Mouse (Mus musculus): ENCODE measurements around the gene Mfsd10. TPM values are rescaled to one million over a fixed set of nuclear protein-coding genes. Genes with fewer than 3 reads are reported as not detected.

The Mfsd10 gene
- 10 to 100 TPM; 49.8 to 63.6 (median 54.7) TPM for polyA plus RNA-seq (2017; shearing (Covaris generic))

DNA sequence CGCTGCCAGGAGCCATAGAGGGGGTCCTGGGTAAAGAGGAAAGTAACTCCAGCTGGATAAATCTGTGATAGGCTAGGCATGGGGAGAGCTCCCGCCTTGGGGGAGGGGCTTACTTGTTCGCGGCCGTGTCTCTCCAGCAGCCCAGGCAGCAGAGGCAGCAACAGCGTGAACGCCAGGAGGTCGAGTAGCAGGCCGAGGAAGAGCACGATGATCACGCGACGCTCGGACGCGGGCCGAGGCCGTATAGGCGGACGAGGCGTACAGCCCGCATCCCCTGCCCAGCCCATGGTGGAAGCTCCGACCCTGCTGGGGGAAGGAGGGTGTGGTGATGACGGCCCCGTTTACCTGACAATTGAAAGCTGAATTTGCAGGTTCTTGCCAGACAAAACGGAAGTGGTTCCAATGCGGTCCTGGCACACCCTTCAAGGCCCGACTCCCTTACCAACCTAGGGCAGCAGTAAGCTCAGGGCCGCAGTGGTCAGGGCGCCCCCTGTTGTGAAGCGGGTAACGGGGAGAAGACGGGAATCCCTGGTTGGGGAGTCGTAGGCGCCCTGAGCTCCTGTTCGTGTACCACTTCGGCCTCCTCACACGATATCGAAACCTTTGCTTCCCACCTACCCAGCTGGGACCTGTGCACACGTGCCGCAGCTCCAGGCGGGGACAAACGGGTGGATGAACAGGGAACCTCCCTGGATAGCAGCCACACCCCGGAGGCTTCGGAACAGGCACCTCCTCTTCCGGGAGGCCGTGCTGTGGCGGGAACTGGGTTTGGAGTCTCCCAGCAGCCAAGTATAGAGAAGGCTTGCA, at the start of gene Mfsd10:
Gene Mfsd10 (minus strand): TSS at position 732 of the 807 bp plus-strand sequence.
- ATAC-seq, result peak; percentile 76

DNA sequence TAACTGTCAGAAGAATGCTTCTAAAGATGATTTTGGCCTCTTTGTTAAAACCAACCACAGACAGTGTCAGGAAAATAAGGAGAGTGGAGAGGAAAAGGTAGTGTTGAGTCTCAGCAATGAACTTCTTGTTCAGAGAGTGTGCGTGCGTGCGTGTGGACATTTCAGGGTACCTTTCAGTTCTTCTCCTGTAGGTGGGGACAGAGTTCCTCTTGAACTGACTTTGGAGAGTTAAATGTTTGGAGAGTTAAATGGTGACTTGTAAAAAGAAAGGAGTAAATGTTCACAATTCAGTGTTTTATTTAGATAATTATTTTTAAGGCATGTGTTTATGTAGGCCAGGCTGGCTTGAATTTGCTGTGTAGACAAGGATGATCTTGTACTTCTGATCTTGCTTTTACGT, 33.3 kb upstream of the Mfsd10 start:
- no peak for ATAC-seq

DNA sequence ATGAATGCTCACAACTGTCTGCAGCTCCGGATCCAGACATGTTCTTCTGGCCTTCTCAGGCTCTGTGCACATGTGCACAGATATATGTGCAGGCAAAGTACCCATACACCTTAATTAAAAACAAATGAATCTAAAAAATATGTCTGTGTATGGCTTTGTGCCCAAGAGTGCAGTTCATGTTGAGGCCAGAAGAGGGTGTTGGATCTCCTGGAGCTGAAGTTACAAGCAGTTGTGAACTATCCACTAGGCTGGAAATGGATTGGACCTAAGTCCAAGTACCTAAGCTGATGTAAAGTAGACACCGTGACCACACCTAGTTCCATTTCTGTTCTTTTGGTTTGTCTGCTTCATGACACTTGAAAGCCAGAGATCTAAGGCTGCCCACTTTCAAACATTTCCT, 32.5 kb upstream of the Mfsd10 start:
- no peak for ATAC-seq

DNA sequence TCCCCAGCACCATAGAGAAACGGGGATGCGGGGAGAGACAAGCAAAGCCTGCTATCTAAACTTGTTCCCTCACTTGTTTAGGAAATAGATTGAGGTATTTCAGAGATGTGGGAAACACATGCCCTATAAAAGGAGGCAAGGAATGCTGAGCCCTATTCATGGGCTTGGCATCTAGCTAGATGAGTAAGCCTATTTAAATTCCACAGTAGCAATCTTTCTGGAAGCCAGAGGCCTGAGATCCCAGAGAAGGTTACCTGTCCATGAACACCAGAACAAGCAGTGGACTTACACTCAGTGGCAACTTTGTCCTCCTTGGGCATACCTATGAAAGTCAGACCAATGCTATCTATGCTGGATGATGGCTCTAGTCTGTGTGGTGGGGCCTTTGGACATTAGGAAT, 26.2 kb upstream of the Mfsd10 start:
- ATAC-seq, result no peak

DNA sequence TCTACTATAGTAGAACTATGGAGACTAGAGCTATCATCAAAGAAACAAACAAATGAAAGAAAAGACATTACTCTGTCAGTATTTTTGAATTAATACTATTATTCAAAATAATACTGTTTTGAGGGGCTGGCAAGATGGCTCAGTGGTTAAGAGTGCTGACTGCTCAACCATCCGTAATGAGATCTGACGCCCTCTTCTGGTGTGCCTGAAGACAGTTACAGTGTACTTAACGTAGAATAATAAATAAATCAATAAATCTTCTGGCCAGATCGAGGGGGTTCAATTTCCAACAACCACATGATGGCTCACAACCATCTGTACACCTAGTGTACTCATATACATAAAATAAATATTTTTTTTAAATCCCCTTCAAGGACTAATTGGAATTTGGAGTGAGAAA, 24.9 kb upstream of the Mfsd10 start:
- ATAC-seq, result no peak

DNA sequence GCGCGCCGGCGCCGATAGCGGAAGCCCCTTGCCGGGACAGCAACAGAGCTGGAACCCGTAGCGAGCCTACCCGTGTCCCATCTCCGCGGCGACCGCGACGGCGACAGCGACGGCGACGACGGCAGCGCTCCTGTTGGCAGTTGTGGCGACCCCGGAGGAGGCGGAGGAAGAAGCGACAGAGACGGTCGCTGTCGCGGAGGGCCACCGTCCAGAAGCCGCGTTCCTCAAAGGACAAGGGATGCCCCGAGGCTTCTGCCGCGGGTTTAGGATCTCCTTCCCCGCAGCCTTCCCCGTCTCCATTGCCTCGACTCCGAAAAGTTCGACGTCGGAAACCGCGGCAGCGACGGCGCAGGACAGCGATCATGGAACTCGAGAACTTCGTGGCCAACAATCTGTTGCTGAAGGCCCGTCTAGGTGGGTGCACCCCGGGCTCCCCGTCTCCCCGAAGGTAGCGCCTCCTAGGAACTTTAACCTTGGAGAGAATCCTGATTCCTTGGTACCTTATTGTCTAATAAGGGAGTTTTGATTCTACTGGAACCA, 23.6 kb upstream of the Mfsd10 start:
- no peak for ATAC-seq

DNA sequence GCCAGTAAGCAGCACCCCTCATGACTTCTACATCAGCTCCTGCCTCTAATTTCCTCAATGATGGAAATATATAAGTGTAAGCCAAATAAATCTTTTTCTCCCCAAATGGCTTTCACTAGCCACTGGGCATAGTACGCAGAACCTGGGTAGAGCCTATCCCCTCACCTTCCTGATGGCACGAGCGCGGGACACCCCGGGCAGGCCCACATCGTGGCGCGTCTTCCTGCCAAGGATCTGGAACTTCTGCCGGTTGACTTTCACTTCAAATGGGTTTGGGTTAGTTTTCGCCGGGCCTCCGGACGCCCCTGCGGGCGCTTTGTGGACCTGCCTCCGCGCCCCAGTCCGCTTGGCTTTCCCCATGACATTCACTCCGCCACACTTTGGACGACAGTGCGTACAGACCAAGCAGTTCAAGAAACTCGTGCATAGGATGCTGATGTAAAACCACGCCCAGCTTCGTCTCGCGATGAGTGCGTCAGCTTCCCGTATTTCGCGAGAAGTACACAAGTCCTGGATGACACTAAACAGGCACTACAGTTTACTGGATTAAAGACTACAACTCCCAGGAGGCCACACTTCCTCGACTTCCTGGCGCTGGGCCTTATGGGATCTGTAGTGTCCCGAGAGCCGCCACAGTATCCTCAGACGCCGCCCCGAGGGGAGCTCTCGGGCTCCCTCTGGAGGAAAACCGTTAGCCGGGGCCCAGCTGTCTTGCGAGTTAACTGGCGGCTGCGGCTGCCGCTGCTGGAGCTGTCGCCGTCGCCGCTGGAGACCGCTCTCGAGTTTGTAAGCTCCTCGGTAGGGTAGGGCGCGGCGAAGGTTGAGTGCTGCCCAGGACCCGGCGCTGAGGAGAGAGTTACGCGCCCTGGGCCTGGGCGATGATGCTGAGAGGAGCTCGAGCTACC, 22.9 kb upstream of the Mfsd10 start, which contains the start of the genes Nop14 and Grk4:
Gene Nop14 (minus strand): TSS at position 463 of the 905 bp plus-strand sequence.
Gene Grk4 (plus strand): TSS at position 694 of the 905 bp plus-strand sequence.
- peak; percentile 93 for ATAC-seq

DNA sequence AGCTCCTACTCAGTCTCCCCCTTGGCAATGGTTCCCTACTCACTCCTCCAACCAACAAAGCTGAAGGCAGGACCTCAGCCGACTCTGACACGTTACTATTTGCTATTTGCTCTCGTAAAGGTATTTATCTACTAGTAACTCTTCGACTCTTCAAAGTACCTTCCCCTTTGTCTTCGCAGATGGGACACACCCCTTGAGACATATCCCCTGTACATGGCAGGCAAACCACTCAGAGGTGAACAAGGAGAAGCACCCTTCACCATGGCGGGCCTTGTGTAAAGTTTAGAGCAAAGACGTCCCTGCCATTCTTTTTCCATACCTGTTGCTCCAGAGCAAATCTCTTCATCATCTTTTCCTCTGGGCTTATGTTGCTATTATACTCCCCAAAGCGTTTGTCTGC, 20.5 kb upstream of the Mfsd10 start:
- no peak for ATAC-seq

DNA sequence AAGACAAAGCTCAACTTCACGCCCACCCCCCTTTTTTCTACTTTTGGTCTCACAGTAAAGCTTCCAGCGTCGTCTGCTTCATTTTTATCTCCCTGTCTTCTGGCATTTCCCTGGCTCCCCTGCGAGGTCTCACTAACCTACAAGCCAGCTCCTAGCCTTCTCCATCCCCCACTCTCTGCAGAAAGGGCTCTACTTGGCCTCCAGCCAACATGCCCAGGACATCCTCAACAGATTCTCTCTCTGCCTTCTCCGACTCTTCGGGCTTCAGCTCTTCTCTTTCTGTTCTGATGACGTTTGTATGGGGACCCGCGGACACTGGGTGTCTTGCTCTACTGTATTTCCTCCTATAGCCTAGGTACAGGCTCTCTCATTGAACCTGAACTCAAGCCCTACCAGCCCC, 17.9 kb upstream of the Mfsd10 start:
- ATAC-seq, result no peak

DNA sequence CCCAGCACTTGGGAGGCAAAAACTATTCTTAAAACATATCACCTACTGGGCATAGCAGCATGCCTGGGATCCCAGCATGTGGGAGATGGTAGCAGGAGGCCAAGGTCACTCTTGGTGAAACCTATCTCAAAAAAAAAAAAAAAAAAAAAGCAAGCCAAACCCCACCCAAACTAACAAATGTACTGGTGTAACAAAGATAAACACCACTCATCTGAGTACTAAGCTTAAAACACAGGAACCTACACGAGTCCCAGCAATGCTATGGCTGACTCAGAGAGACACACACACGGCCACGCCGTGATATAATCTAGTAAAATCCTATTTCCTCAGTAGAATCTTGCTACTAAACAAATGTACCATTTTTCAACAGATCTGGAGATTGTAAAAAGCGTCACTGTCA, 15.9 kb upstream of the Mfsd10 start:
- no peak for ATAC-seq

DNA sequence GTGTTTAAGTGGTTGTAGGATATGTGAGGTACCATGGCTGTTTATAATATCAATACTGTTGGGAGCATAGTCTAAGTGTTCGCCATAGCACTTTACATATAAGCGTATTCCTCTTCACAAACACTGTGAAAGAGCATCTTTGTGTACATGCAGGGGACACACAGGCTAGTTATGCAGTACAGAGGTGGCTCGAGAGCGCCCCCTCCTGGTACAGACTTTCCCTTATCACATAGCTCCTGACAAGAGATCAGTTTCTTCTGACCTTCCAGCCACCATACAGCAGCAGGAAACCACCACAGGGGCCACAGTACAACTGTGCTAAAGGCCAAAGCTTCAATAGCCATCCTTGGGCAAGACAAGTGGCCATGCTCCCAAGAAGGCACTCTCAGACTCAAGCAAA, 10.6 kb upstream of the Mfsd10 start:
- peak; percentile 53 for ATAC-seq

DNA sequence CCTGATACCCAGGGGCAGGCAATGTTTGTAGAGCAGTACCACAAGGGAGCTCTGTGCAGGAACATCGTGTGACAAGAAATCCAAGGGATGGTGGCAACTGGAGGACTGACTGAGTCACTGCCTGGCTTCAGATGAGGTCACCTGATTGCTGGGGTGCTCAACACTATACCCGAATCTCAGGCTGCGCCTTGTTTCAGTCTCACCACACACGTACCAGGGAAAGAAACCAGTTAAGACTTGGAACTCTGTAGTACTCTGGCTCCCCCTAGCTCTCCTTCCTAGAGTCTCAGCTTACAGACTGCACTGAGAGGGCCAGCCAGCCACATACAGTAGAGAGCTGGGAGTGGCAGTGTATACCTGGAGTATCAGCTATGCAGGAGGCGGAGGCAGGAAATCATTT, 5.9 kb upstream of the Mfsd10 start:
- ATAC-seq, result peak; percentile 79

DNA sequence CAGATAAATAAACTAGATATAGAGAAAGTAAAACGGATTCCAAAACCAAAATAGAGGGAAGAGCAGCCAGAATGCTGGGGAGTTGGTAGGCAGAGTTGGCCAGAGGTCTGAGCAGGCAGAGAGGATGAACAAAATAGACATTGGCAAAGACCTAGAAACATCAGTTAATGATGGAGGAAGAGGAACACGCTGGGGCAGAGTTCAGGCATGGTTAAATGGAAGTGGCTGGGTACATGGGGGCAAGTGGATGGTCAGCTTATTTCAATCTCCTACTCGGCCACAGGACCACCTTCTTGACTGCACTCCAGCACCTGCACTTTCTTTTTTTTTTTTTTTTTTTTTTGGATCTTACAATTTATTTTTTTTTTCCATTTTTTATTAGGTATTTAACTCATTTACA, 5.0 kb upstream of the Mfsd10 start:
- no peak for ATAC-seq

DNA sequence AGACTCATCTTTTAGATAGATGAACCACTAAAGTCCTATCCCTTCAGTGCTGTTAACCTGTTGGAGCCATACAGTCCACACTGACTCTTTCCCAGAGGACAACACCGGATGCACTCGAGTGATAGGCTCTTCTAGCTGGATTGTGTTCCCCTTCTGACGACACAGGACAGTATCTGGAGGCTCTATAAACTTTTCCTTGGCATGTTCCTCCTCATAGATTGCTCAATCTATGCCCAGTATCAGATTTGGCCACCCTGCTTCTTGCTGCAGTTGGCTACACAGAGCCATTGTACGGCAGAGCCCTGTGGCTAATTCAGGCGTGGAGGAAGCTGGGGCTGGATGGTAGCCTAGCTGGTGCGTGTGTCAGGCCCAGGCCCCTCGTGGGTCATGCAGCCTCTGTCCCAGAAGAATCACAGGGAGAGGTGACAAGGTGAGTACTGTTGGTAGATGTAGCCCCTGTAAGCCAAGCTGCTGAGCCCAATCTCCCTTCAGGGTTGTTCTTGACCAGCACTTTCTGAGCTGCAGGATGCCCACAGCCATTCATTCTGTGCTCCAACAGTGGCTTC, 662 bp upstream of the Mfsd10 start:
- ATAC-seq, result no peak

DNA sequence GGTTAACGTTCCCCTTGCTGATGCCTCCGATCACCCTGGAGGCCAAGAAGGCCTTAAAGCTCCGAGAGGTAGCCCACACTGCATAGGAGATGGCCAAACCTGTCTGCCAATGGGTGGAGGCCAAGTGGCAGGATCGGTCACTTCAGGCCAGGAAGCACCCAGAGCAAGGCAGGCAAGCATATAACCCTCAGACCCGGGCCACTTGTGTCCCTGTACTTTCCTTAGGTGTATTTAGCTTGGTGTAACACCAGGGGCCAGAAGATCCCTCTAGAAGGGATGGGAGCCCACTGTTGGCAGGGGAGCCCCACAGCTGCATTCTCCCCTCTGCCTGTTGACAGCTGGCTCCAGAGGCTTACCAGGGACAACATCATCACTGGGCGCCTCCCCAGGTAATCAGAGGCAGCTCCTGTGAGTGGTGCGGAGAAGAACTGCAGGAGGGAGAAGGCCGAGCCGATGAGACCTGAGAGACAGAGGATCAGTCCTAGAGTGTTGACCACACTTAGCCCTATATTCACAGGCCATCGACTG, 1.3 kb downstream of the Mfsd10 start:
- no peak for ATAC-seq

DNA sequence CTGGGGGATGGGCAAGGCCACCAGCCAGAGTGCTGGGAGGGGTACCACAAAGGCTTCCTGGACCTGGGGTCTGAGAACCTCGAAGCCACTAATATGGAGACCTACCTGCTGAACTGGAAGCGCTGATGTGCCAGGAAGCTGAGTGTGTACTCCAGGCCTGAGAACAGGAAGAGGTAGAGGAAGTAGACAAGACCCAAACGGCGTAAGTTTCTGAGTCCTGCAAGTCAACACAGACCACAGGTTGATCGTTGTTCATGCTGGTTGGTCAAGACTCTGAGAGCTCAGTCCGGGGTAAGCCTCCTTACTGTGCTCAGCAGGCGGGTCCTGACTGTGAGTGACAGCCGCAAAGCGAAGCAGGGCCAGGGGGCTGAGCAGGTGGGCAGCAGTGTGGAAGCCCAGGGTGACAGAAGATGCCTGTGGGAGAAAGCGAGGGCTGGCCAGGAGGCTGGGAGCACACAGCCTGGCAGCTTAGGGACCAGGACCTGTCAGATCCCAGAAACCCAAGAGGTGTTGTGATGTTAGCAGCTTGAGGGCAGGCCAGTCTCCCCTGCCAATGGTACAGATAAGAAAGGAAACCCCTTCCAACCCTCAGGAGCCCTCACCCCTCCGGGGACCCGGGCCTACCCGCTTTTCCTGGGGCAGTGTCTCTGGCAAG, 2.1 kb downstream of the Mfsd10 start:
- ATAC-seq, result no peak

DNA sequence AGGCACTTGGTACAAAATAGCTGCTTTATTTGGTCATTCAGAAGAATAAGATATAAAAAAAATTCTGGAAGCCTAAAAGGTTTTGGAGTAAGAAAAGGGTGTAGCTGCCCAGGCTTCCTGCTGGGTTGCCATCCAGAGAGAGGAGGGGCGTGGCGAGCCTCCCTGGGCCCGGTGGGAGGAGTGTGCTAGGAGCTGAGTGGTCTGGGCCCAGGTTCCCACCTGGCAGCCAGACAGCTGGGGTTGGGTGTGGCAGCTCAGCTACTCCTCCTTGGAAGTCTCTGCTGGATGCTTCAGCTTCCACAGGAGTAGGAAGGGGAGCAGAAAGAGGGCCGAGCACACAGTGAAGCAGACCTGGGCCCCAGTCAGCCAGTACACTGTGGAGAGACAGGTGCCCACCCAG, 3.4 kb downstream of the Mfsd10 start:
- ATAC-seq, result no peak

DNA sequence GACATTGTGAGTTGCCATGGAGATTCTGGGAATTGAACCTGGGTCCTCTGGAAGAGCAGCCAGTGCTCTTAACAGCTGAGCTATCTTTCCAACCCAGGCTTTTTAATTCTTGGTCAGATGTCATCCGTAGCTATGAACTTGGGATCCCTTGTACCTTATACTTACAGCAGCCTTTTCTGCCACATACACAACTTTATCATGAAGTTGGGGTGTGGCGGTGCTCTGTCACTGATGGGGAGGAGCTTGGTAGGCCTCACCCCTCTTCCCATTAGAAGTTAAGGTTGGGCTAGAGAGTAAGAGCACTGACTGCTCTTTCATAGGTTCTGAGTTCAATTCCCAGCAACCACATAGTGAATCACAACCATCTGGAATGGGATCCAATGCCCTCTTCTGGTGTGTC, 4.0 kb downstream of the Mfsd10 start:
- ATAC-seq, result no peak

DNA sequence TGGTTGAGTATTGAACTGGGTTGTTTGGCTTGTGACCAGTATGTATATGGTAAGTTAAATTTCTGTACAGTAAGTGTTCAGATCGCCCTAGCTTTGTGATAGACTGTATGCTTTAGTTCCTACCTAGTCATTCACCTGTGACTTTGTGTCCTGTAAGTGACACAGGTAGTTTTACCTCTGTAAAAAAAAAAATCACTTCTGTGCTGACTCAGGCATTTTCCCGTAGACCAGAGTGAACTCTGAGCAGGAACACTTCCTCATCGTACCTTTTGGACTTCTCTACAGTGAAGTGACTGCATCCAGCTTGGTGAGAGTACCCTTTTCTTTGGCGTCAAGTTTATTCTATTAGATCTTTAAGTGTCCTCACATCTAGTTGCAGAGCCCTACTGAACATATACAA, 27.0 kb downstream of the Mfsd10 start:
- no peak for ATAC-seq

DNA sequence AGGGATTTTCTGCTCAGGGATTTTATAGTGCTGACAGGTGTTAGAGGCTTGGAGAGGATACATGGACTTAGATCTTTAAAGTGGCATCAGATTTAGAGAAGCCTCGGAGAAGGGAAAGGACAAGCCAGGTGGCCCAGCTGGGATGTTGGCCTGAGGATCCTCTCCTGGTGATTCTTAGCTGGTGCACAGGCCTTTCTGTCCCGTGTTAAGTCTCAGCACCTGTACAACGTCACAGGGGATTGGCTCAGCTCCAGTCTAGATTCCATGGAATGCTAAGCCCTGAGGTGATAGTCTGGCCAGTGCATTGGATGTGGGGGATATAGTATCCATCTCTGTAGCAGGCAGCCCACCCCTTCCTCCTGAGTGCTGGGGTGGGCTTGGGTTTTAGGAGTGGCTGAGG, 28.8 kb downstream of the Mfsd10 start:
- ATAC-seq, result no peak

DNA sequence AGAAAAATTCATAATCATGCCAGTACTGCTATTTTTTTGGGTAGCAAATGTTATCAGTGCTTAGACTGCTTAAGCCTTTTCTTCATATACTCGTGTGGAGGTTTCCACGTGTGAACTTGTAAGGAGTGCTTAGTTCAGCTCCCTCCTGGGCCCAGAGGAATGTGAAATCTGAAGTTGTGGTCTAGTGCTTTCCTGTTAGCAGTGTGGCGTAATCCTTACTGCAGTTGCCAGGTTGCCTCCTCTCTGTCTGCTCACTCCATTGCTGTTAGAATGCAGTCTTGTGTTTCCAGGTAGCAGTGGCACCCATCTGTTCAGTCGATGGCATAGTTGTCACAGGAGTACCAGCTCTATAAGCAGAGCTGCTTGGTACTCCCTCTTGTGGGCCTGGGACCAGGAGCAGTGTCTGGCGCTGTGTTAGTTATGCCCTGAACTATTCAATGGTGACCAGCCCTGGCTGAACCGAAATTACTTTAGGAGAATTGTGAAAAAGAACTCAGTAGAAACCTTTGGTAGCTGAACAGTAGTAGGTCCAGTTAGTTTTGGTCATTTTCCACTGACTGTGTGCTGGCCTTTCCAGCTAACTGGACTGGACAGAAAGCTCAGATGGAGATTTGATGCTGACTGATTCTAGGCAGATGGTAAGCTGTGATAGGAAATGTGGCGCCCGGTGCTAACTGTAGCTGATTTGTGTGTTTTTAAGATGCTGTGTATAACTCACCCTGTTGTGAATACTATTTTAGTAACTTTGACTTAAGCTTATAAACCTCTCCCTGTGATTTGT, 29.7 kb downstream of the Mfsd10 start:
- ATAC-seq, result no peak
